Mouse (Mus musculus): ENCODE results near the gene Utrn. TPM values are rescaled to one million over a fixed set of nuclear protein-coding genes. Genes with fewer than 3 reads are reported as not detected.

Utrn gene
- polyA plus RNA-seq, 1 experiment from 2014 or later: 17.6 TPM

GRCm38 (mm10) chr10:12646119-12646518, 223.0 kb downstream of the Utrn start:
- 54% methylated on average over 5 of the region's 5 CpGs for WGBS
- ATAC-seq: no peak
- no peaks in the 10 kb centered on the region for H3K36me3 ChIP-seq (ENCODE audit: control insufficient read depth, insufficient read depth, low read length)
- no peaks in the 10 kb centered on the region for H3K4me1 ChIP-seq (ENCODE audit: control insufficient read depth, insufficient read depth, low read length)
- no peak overlapping the region for H3K9ac ChIP-seq (ENCODE audit: low read depth, low read length)
- no peaks in the 10 kb centered on the region for H3K9me3 ChIP-seq (replicated peaks; ENCODE audit: control insufficient read depth, low read length, poor library complexity, severe bottlenecking)
- H3K4me2 ChIP-seq (ENCODE audit: low read length): no peak overlapping the region
- no peak overlapping the region for H3K4me3 ChIP-seq (ENCODE audit: low read depth, low read length)
- H3K27ac ChIP-seq (ENCODE audit: low read length): no peak overlapping the region
- no peaks in the 10 kb centered on the region for H3K27me3 ChIP-seq (ENCODE audit: control insufficient read depth, insufficient read depth, low read depth, low read length)

- 58% methylated on average over 8 of the region's 8 CpGs for WGBS
- no peaks in the 10 kb centered on the region for H3K4me1 ChIP-seq (ENCODE audit: control insufficient read depth, insufficient read depth, low read length)
- H3K4me3 ChIP-seq (ENCODE audit: low read depth, low read length): no peak overlapping the region
- no peaks in the 10 kb centered on the region for H3K9me3 ChIP-seq (replicated peaks; ENCODE audit: control insufficient read depth, low read length, poor library complexity, severe bottlenecking)
- H3K36me3 ChIP-seq (ENCODE audit: control insufficient read depth, insufficient read depth, low read length): no peaks in the 10 kb centered on the region
- no peak for ATAC-seq
- no peak overlapping the region for H3K9ac ChIP-seq (ENCODE audit: low read depth, low read length)
- H3K27me3 ChIP-seq (ENCODE audit: control insufficient read depth, insufficient read depth, low read depth, low read length): no peaks in the 10 kb centered on the region
- no peak overlapping the region for H3K4me2 ChIP-seq (ENCODE audit: low read length)
- no peak overlapping the region for H3K27ac ChIP-seq (ENCODE audit: low read length)
Observed at GRCm38 (mm10) chr10:12643336-12643735, 225.8 kb downstream of the Utrn start.

GRCm38 (mm10) chr10:12639638-12640037, 229.5 kb downstream of the Utrn start:
- no peaks in the 10 kb centered on the region for H3K36me3 ChIP-seq (ENCODE audit: control insufficient read depth, insufficient read depth, low read length)
- no peak overlapping the region for H3K9ac ChIP-seq (ENCODE audit: low read depth, low read length)
- WGBS: 81% methylated on average over 4 of the region's 4 CpGs
- no peak overlapping the region for H3K4me3 ChIP-seq (ENCODE audit: low read depth, low read length)
- H3K9me3 ChIP-seq (replicated peaks; ENCODE audit: control insufficient read depth, low read length, poor library complexity, severe bottlenecking): no peaks in the 10 kb centered on the region
- H3K4me1 ChIP-seq (ENCODE audit: control insufficient read depth, insufficient read depth, low read length): no peaks in the 10 kb centered on the region
- ATAC-seq: no peak
- H3K27me3 ChIP-seq (ENCODE audit: control insufficient read depth, insufficient read depth, low read depth, low read length): no peaks in the 10 kb centered on the region
- H3K27ac ChIP-seq (ENCODE audit: low read length): no peak overlapping the region
- H3K4me2 ChIP-seq (ENCODE audit: low read length): no peak overlapping the region

GRCm38 (mm10) chr10:12633965-12634364, 235.2 kb downstream of the Utrn start:
- H3K36me3 ChIP-seq (ENCODE audit: control insufficient read depth, insufficient read depth, low read length): no peaks in the 10 kb centered on the region
- H3K9me3 ChIP-seq (replicated peaks; ENCODE audit: control insufficient read depth, low read length, poor library complexity, severe bottlenecking): no peaks in the 10 kb centered on the region
- no peak overlapping the region for H3K4me3 ChIP-seq (ENCODE audit: low read depth, low read length)
- no peaks in the 10 kb centered on the region for H3K4me1 ChIP-seq (ENCODE audit: control insufficient read depth, insufficient read depth, low read length)
- no peaks in the 10 kb centered on the region for H3K27me3 ChIP-seq (ENCODE audit: control insufficient read depth, insufficient read depth, low read depth, low read length)
- H3K27ac ChIP-seq (ENCODE audit: low read length): no peak overlapping the region
- H3K9ac ChIP-seq (ENCODE audit: low read depth, low read length): no peak overlapping the region
- H3K4me2 ChIP-seq (ENCODE audit: low read length): no peak overlapping the region
- 93% methylated on average over 4 of the region's 4 CpGs for WGBS
- no peak for ATAC-seq

GRCm38 (mm10) chr10:12630933-12631332, 238.2 kb downstream of the Utrn start:
- no peaks in the 10 kb centered on the region for H3K9me3 ChIP-seq (replicated peaks; ENCODE audit: control insufficient read depth, low read length, poor library complexity, severe bottlenecking)
- H3K4me3 ChIP-seq (ENCODE audit: low read depth, low read length): no peak overlapping the region
- 86% methylated on average over 5 of the region's 5 CpGs for WGBS
- no peak for ATAC-seq
- no peaks in the 10 kb centered on the region for H3K27me3 ChIP-seq (ENCODE audit: control insufficient read depth, insufficient read depth, low read depth, low read length)
- no peaks in the 10 kb centered on the region for H3K4me1 ChIP-seq (ENCODE audit: control insufficient read depth, insufficient read depth, low read length)
- no peak overlapping the region for H3K9ac ChIP-seq (ENCODE audit: low read depth, low read length)
- H3K27ac ChIP-seq (ENCODE audit: low read length): no peak overlapping the region
- no peak overlapping the region for H3K4me2 ChIP-seq (ENCODE audit: low read length)
- H3K36me3 ChIP-seq (ENCODE audit: control insufficient read depth, insufficient read depth, low read length): no peaks in the 10 kb centered on the region

- Histone ChIP-seq H3K4me3 (ENCODE audit: low read depth, low read length) (no peak overlapping the region), H3K9ac (ENCODE audit: low read depth, low read length) (no peak overlapping the region), H3K27ac (ENCODE audit: low read length) (no peak overlapping the region), H3K4me2 (ENCODE audit: low read length) (no peak overlapping the region), H3K36me3 (ENCODE audit: control insufficient read depth, insufficient read depth, low read length) (no peaks in the 10 kb centered on the region), H3K27me3 (ENCODE audit: control insufficient read depth, insufficient read depth, low read depth, low read length) (no peaks in the 10 kb centered on the region), H3K9me3 (replicated peaks; ENCODE audit: control insufficient read depth, low read length, poor library complexity, severe bottlenecking) (no peaks in the 10 kb centered on the region), H3K4me1 (ENCODE audit: control insufficient read depth, insufficient read depth, low read length) (peaks cover 3% of the 10 kb centered on the region)
- ATAC-seq: no peak
- WGBS: 84% methylated on average over 3 of the region's 3 CpGs
Observed at GRCm38 (mm10) chr10:12618397-12618796, 250.8 kb downstream of the Utrn start.

- H3K36me3 ChIP-seq (ENCODE audit: control insufficient read depth, insufficient read depth, low read length): no peaks in the 10 kb centered on the region
- H3K9me3 ChIP-seq (replicated peaks; ENCODE audit: control insufficient read depth, low read length, poor library complexity, severe bottlenecking): no peaks in the 10 kb centered on the region
- no peak overlapping the region for H3K9ac ChIP-seq (ENCODE audit: low read depth, low read length)
- ATAC-seq: no peak
- H3K27ac ChIP-seq (ENCODE audit: low read length): no peak overlapping the region
- 55% methylated on average over 3 of the region's 3 CpGs for WGBS
- no peaks in the 10 kb centered on the region for H3K27me3 ChIP-seq (ENCODE audit: control insufficient read depth, insufficient read depth, low read depth, low read length)
- H3K4me3 ChIP-seq (ENCODE audit: low read depth, low read length): no peak overlapping the region
- peaks cover 6% of the 10 kb centered on the region for H3K4me1 ChIP-seq (ENCODE audit: control insufficient read depth, insufficient read depth, low read length)
- H3K4me2 ChIP-seq (ENCODE audit: low read length): no peak overlapping the region
Observed at GRCm38 (mm10) chr10:12615723-12616122, 253.4 kb downstream of the Utrn start.

- H3K9me3 ChIP-seq (replicated peaks; ENCODE audit: control insufficient read depth, low read length, poor library complexity, severe bottlenecking): no peaks in the 10 kb centered on the region
- WGBS: 1% methylated on average over 22 of the region's 22 CpGs
- H3K27ac ChIP-seq (ENCODE audit: low read length): peak overlapping the region; percentile 76
Observed at GRCm38 (mm10) chr10:12614465-12615199, 254.5 kb downstream of the Utrn start.

GRCm38 (mm10) chr10:12612235-12612863, 256.8 kb downstream of the Utrn start:
- WGBS: 14% methylated on average over 4 of the region's 4 CpGs
- peak; percentile 89 for ATAC-seq
- Histone ChIP-seq H3K36me3 (ENCODE audit: control insufficient read depth, insufficient read depth, low read length) (no peaks in the 10 kb centered on the region), H3K9me3 (replicated peaks; ENCODE audit: control insufficient read depth, low read length, poor library complexity, severe bottlenecking) (no peaks in the 10 kb centered on the region), H3K9ac (ENCODE audit: low read depth, low read length) (no peak overlapping the region), H3K27ac (ENCODE audit: low read length) (no peak overlapping the region), H3K4me3 (ENCODE audit: low read depth, low read length) (peak overlapping the region; percentile 27), H3K4me1 (ENCODE audit: control insufficient read depth, insufficient read depth, low read length) (peaks cover 6% of the 10 kb centered on the region), H3K27me3 (ENCODE audit: control insufficient read depth, insufficient read depth, low read depth, low read length) (no peaks in the 10 kb centered on the region), H3K4me2 (ENCODE audit: low read length) (peak overlapping the region; percentile 37)

More at GRCm38 (mm10) chr10:12614465-12615199, 254.5 kb downstream of the Utrn start:
- Histone ChIP-seq H3K36me3 (ENCODE audit: control insufficient read depth, insufficient read depth, low read length) (no peaks in the 10 kb centered on the region), H3K9ac (ENCODE audit: low read depth, low read length) (peak overlapping the region; percentile 84), H3K4me2 (ENCODE audit: low read length) (peak overlapping the region; percentile 85), H3K4me3 (ENCODE audit: low read depth, low read length) (peak overlapping the region; percentile 61), H3K27me3 (ENCODE audit: control insufficient read depth, insufficient read depth, low read depth, low read length) (no peaks in the 10 kb centered on the region), H3K4me1 (ENCODE audit: control insufficient read depth, insufficient read depth, low read length) (peaks cover 6% of the 10 kb centered on the region)
- ATAC-seq: peak; percentile 73
